Mouse (Mus musculus): Measurements from ENCODE around the gene Hivep1.

DNA sequence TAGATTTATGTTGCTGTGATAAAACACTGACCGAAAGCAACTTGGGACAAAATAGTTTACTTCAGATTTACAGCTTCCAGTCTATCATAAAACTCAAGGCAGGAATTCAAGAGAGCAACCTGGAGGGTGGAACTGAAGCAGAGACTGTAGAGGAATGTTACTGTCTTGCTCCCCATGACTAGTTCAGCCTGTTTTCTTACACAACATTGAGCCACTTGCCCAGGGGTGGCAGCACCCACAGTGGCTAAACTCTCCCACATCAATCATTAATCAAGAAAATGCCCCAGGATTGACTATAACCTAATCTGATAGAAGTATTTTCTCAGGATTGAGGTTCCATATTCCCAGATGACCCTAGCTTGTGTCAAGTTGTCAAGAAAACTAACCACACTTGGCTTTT, 119.0 kb downstream of the Hivep1 start:
- TF ChIP-seq ZMIZ1 (IDR thresholded peaks at IDR 0.05; ENCODE audit: low read depth, low read length) (no peak), CTCF (IDR thresholded peaks at IDR 0.05 in 2 of 3, conservative IDR thresholded peaks at IDR 0.05 in 1 of 3; ENCODE audit: control insufficient read depth in 1 of 3, insufficient read depth in 1 of 3, low read depth in 2 of 3, low read length in 3 of 3, poor library complexity in 1 of 3, severe bottlenecking in 1 of 3) (no peak), MAZ (IDR thresholded peaks at IDR 0.05; ENCODE audit: low read depth, low read length) (no peak)
